ENCODE assay signal across 10 mouse cellular contexts in genomic region chr17:8525971-8526740, GRCm38 (mm10). TPM values are rescaled to one million over a fixed set of nuclear protein-coding genes. Genes with fewer than 3 reads are reported as not detected.
DNase-seq lines count a peak whose midpoint lies in the region; ATAC-seq lines count a peak whose summit lies in the region.
"Had no signal": no experiment of that assay in that cellular context is flagged by ENCODE, and none has a peak within 500 bp of the region (broad histone marks: within the 10 kb centered on the region; RNA-seq: fewer than 3 reads in every experiment).

No protein-coding gene starts in this region.

- H3K9ac ChIP-seq in heart, embryonic 14.5 days (ENCODE audit: low read length), result peak overlapping the region; percentile 58
- H3K9ac ChIP-seq in hindbrain, embryonic 13.5 days, result peak overlapping the region; percentile 58; the same call in 1 of the 2 replicates

- no peaks in the 10 kb centered on the region for H3K9me3 ChIP-seq in heart, embryonic 14.5 days (ENCODE audit: control insufficient read depth, low read length)
- no peaks in the 10 kb centered on the region for H3K9me3 ChIP-seq in hindbrain, embryonic 13.5 days

- H3K27me3 ChIP-seq in heart, embryonic 14.5 days (ENCODE audit: control insufficient read depth, insufficient read depth, low read length), result peaks cover 26% of the 10 kb centered on the region
- H3K27me3 ChIP-seq in hindbrain, embryonic 13.5 days, result peaks cover 61% of the 10 kb centered on the region

- H3K4me3 ChIP-seq in heart, embryonic 14.5 days (ENCODE audit: control insufficient read depth in 1 of 2, insufficient read depth in 1 of 2, low read depth in 1 of 2, low read length in 2 of 2), result peak overlapping the region; percentile 52 to 60
- peak overlapping the region; percentile 57 for H3K4me3 ChIP-seq in hindbrain, embryonic 13.5 days

- no peak for DNase-seq in heart, postnatal 14 days
- peak; percentile 52 for DNase-seq in NIH3T3 (ENCODE audit: low read depth)
- DNase-seq in embryo, embryonic 10.5 days (ENCODE audit: low spot score), result peak; percentile 38
- peak; percentile 36 for DNase-seq in neural tube, embryonic 10.5 days (ENCODE audit: extremely low spot score, low spot score)
- DNase-seq in c-Kit-positive CD71-positive TER-119-positive erythroid progenitor cells, embryonic 14.5 days (ENCODE audit: low spot score), result no peak
- no peak for DNase-seq in ovary, postnatal 10 days (ENCODE audit: low spot score)

- H3K4me1 ChIP-seq in heart, embryonic 14.5 days (ENCODE audit: control insufficient read depth in 2 of 2, insufficient read depth in 2 of 2, low read length in 2 of 2), result peaks cover 7 to 11% of the 10 kb centered on the region in 2 experiments
- peaks cover 28% of the 10 kb centered on the region for H3K4me1 ChIP-seq in hindbrain, embryonic 13.5 days (replicated peaks)

- no peaks in the 10 kb centered on the region for H3K36me3 ChIP-seq in heart, embryonic 14.5 days (ENCODE audit: control insufficient read depth, insufficient read depth, low read length)
- H3K36me3 ChIP-seq in hindbrain, embryonic 13.5 days, result no peaks in the 10 kb centered on the region

- H3K27ac ChIP-seq in heart, embryonic 14.5 days (replicated peaks in 1 of 2; ENCODE audit: control insufficient read depth in 1 of 2, insufficient read depth in 1 of 2, low read depth in 2 of 2, low read length in 2 of 2), result no peak overlapping the region
- H3K27ac ChIP-seq in hindbrain, embryonic 13.5 days, result no peak overlapping the region

- ATAC-seq in heart, embryonic 14.5 days (ENCODE audit: insufficient number of reproducible peaks, insufficient read depth, low FRiP score, low read depth), result no peak
- no peak for ATAC-seq in hindbrain, embryonic 13.5 days (ENCODE audit: low FRiP score)

- intact Hi-C loops in heart, postnatal 14 days (cut with DNase I), result loop anchor here (2.0 to 5.0 kb wide), 2 partner anchors 21 to 66 kb away; no protein-coding TSS in a partner anchor

- H3K4me2 ChIP-seq in heart, embryonic 14.5 days (ENCODE audit: low read length), result peak overlapping the region; percentile 81
- peak overlapping the region; percentile 85 for H3K4me2 ChIP-seq in hindbrain, embryonic 13.5 days

- WGBS in heart, embryonic 14.5 days, result 6% methylated on average over 21 of the region's 21 CpGs
- whole genome bisulfite sequencing in hindbrain, embryonic 13.5 days, result 4% methylated on average over 21 of the region's 21 CpGs

RNA-seq across cellular contexts. Expression of gene Pde10a, which starts 1.0 kb away (rescaled TPM):
- polyA plus RNA-seq in heart, embryonic 14.5 days (2014; fragmentation: Nextera tagmentation; extraction: Ambion mirVana), result 1.2 and 2.5 TPM in 2 replicates
- 1 to 10 TPM; 2.9 to 5.0 TPM for total RNA-seq in heart, postnatal 14 days (2021)
- polyA plus RNA-seq in hindbrain, embryonic 13.5 days (2015; fragmentation: Nextera tagmentation; extraction: Ambion mirVana), result 12.5 and 14.5 TPM in 2 replicates

RNA-seq across cellular contexts. Expression of gene Gm17087, which starts 40.6 kb away (rescaled TPM):
- not detected in 2 replicates for polyA plus RNA-seq in heart, embryonic 14.5 days (2014; fragmentation: Nextera tagmentation; extraction: Ambion mirVana)
- total RNA-seq in heart, postnatal 14 days (2021), result not detected
- polyA plus RNA-seq in hindbrain, embryonic 13.5 days (2015; fragmentation: Nextera tagmentation; extraction: Ambion mirVana), result not detected in 2 replicates
- total RNA-seq: MEL had no signal
- polyA plus RNA-seq: gonadal fat pad, adult 2 months had no signal

Comparison
In these comparisons a context has a peak if more than half of its experiments do, and no peak if none do; other contexts are left out.
1. DNase-seq: peak in NIH3T3 (single experiment), embryo, embryonic 10.5 days (single experiment) and neural tube, embryonic 10.5 days (single experiment); none in heart, postnatal 14 days (0 of 2), c-Kit-positive CD71-positive TER-119-positive erythroid progenitor cells, embryonic 14.5 days (single experiment) and ovary, postnatal 10 days (single experiment).